Mouse (Mus musculus): ENCODE results near the gene Kcnk4.

DNA sequence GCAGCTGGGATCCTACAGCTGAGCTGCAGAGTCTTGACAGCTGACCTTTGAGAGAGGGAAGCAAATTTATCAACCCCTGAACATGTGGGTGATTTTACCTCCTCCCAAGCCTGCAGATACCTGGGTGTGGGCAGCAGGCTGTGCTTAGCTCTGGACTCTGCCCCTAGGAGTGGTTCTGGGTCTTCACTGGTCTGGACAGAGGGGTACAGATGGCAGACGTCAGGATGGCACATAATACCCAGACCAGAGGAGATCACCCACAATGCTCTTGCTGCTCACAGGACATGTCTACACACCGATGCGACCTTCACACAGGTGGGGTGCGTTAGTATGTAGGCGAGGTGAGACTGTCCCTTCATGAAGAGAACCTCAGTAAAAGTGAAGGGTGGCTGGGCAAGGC is 15.2 kb upstream of the Kcnk4 start:
- TF ChIP-seq ZC3H11A (IDR thresholded peaks at IDR 0.05; ENCODE audit: low read depth, low read length) (no peak), CTCF (IDR thresholded peaks at IDR 0.05 in 2 of 3, conservative IDR thresholded peaks at IDR 0.05 in 1 of 3; ENCODE audit: control insufficient read depth in 1 of 3, insufficient read depth in 1 of 3, low read depth in 2 of 3, low read length in 3 of 3, poor library complexity in 1 of 3, severe bottlenecking in 1 of 3) (no peak), CHD2 (IDR thresholded peaks at IDR 0.05; ENCODE audit: low read length) (no peak), EP300 (IDR thresholded peaks at IDR 0.05; ENCODE audit: low read depth in 1 of 2, low read length in 2 of 2) (no peak), E2F4 (IDR thresholded peaks at IDR 0.05; ENCODE audit: borderline replicate concordance, low read depth, low read length) (no peak), POLR2A (IDR thresholded peaks at IDR 0.05; ENCODE audit: control insufficient read depth in 1 of 2, insufficient read depth in 1 of 2, low read depth in 1 of 2, low read length in 2 of 2, poor library complexity in 1 of 2) (no peak), POLR2AphosphoS5 (IDR thresholded peaks at IDR 0.05; ENCODE audit: borderline replicate concordance, low read depth, low read length) (no peak), TBP (IDR thresholded peaks at IDR 0.05; ENCODE audit: low read depth, low read length) (no peak)

Data from MEL (cell line).